Mouse (Mus musculus): ENCODE measurements around the gene Naa35. TPM values are rescaled to one million over a fixed set of nuclear protein-coding genes. Genes with fewer than 3 reads are reported as not detected.
A peak's percentile ranks its signal among the peaks of the same experiment; 100 is the strongest.

The Naa35 gene
- polyA plus RNA-seq, 2 experiments = 12.6 to 27.1 TPM

- H3K4me2 ChIP-seq (ENCODE audit: low read depth) = peak overlapping the region; percentile 69
- ATAC-seq (ENCODE audit: insufficient read depth) = no peak
- peaks cover 2% of the 10 kb centered on the region; the same call in 1 of the 2 replicates for H3K36me3 ChIP-seq (replicated peaks; ENCODE audit: control insufficient read depth, insufficient read depth, low read depth)
- no peaks in the 10 kb centered on the region for H3K9me3 ChIP-seq (ENCODE audit: control insufficient read depth, low read length)
- H3K9ac ChIP-seq (replicated peaks) = peak overlapping the region; percentile 31
- H3K27me3 ChIP-seq (ENCODE audit: control insufficient read depth, insufficient read depth, low read length) = no peaks in the 10 kb centered on the region
- peak overlapping the region; percentile 36 for H3K27ac ChIP-seq
- peak overlapping the region; percentile 18 to 93 for H3K4me3 ChIP-seq (ENCODE audit: insufficient read depth in 1 of 2, low read depth in 2 of 2, low read length in 2 of 2)
- peaks cover 28 to 42% of the 10 kb centered on the region in 2 experiments for H3K4me1 ChIP-seq (replicated peaks; ENCODE audit: control insufficient read depth in 2 of 2, insufficient read depth in 2 of 2, low read length in 1 of 2)
- TF ChIP-seq EP300 (IDR thresholded peaks at IDR 0.05; ENCODE audit: low read depth) = no peak
- no peak for TF ChIP-seq CTCF (IDR thresholded peaks at IDR 0.05; ENCODE audit: low read depth)
- 75% methylated on average over 7 of the region's 7 CpGs for WGBS (ENCODE audit: insufficient replicate concordance)
- no peak for DNase-seq (ENCODE audit: low read depth in 3 of 3, low spot score in 3 of 3)
These were observed 88.5 kb downstream of the Naa35 start for GRCm38 (mm10) chr13:59673597-59673996.

- Histone ChIP-seq H3K4me3 (ENCODE audit: insufficient read depth in 1 of 2, low read depth in 2 of 2, low read length in 2 of 2) (peak overlapping the region; percentile 81 to 93), H3K27me3 (ENCODE audit: control insufficient read depth, insufficient read depth, low read length) (no peaks in the 10 kb centered on the region), H3K4me2 (ENCODE audit: low read depth) (peak overlapping the region; percentile 69), H3K9me3 (ENCODE audit: control insufficient read depth, low read length) (no peaks in the 10 kb centered on the region), H3K27ac (no peak overlapping the region; the same call in 1 of the 2 replicates), H3K4me1 (replicated peaks; ENCODE audit: control insufficient read depth in 2 of 2, insufficient read depth in 2 of 2, low read length in 1 of 2) (peaks cover 23 to 41% of the 10 kb centered on the region in 2 experiments), H3K9ac (replicated peaks) (peak overlapping the region; percentile 88), H3K36me3 (replicated peaks; ENCODE audit: control insufficient read depth, insufficient read depth, low read depth) (peaks cover 2% of the 10 kb centered on the region; the same call in 1 of the 2 replicates)
- ATAC-seq (ENCODE audit: insufficient read depth) = no peak
- no peak for DNase-seq (ENCODE audit: low read depth in 3 of 3, low spot score in 3 of 3)
- no peak for TF ChIP-seq EP300 (IDR thresholded peaks at IDR 0.05; ENCODE audit: low read depth)
- TF ChIP-seq CTCF (IDR thresholded peaks at IDR 0.05; ENCODE audit: low read depth) = no peak
- WGBS (ENCODE audit: insufficient replicate concordance) = 9% methylated on average over 3 of the region's 3 CpGs
These were observed 89.2 kb downstream of the Naa35 start for GRCm38 (mm10) chr13:59674215-59674614.

- peak overlapping the region; percentile 88 for H3K9ac ChIP-seq (replicated peaks)
- no peaks in the 10 kb centered on the region for H3K9me3 ChIP-seq (ENCODE audit: control insufficient read depth, low read length)
- TF ChIP-seq EP300 (IDR thresholded peaks at IDR 0.05; ENCODE audit: low read depth) (no peak; the same call in 1 of the 2 replicates), CTCF (IDR thresholded peaks at IDR 0.05; ENCODE audit: low read depth) (no peak)
- H3K27ac ChIP-seq = peak overlapping the region; percentile 85
- WGBS (ENCODE audit: insufficient replicate concordance) = under 1% methylated on average over 13 of the region's 13 CpGs
- peaks cover 2% of the 10 kb centered on the region; the same call in 1 of the 2 replicates for H3K36me3 ChIP-seq (replicated peaks; ENCODE audit: control insufficient read depth, insufficient read depth, low read depth)
- H3K4me3 ChIP-seq (ENCODE audit: insufficient read depth in 1 of 2, low read depth in 2 of 2, low read length in 2 of 2) = peak overlapping the region; percentile 81 to 93
- no peak for ATAC-seq (ENCODE audit: insufficient read depth)
- H3K4me1 ChIP-seq (replicated peaks; ENCODE audit: control insufficient read depth in 2 of 2, insufficient read depth in 2 of 2, low read length in 1 of 2) = peaks cover 21 to 41% of the 10 kb centered on the region in 2 experiments
- H3K4me2 ChIP-seq (ENCODE audit: low read depth) = peak overlapping the region; percentile 69
- no peaks in the 10 kb centered on the region for H3K27me3 ChIP-seq (ENCODE audit: control insufficient read depth, insufficient read depth, low read length)
- DNase-seq (ENCODE audit: low read depth in 3 of 3, low spot score in 3 of 3) = no peak
These were observed 89.7 kb downstream of the Naa35 start for GRCm38 (mm10) chr13:59674761-59675150.

- under 1% methylated on average over 55 of the region's 61 CpGs for WGBS (ENCODE audit: insufficient replicate concordance)
- DNase-seq (ENCODE audit: low read depth in 3 of 3, low spot score in 3 of 3) = peak; percentile 47 to 61 (median 54)
- Histone ChIP-seq H3K9me3 (ENCODE audit: control insufficient read depth, low read length) (no peaks in the 10 kb centered on the region), H3K4me3 (ENCODE audit: insufficient read depth in 1 of 2, low read depth in 2 of 2, low read length in 2 of 2) (peak within 1 kb of the TSS; percentile 81 to 93), H3K27ac (peak within 1 kb of the TSS; percentile 85), H3K36me3 (replicated peaks; ENCODE audit: control insufficient read depth, insufficient read depth, low read depth) (peaks cover 2% of the 10 kb centered on the region; the same call in 1 of the 2 replicates), H3K27me3 (ENCODE audit: control insufficient read depth, insufficient read depth, low read length) (no peaks in the 10 kb centered on the region), H3K9ac (replicated peaks) (peak within 1 kb of the TSS; percentile 88), H3K4me2 (ENCODE audit: low read depth) (peak within 1 kb of the TSS; percentile 69), H3K4me1 (replicated peaks; ENCODE audit: control insufficient read depth in 2 of 2, insufficient read depth in 2 of 2, low read length in 1 of 2) (peaks cover 25 to 44% of the 10 kb centered on the region in 2 experiments)
- peak; percentile 87 for ATAC-seq (ENCODE audit: insufficient read depth)
- TF ChIP-seq CTCF (IDR thresholded peaks at IDR 0.05; ENCODE audit: low read depth) = no peak
- TF ChIP-seq EP300 (IDR thresholded peaks at IDR 0.05; ENCODE audit: low read depth) = no peak; the same call in 1 of the 2 replicates
These were observed 90.3 kb downstream of the Naa35 start, which contains the start of gene Golm1 for GRCm38 (mm10) chr13:59675151-59676011. Gene Golm1, minus strand, starts transcription at chr13:59675811.
